Mouse (Mus musculus): ENCODE data around the gene Sptssb.

The Sptssb gene

GRCm38 (mm10) chr3:69824536-69824935 is 35.2 kb downstream of the Sptssb start:
- no peak for DNase-seq

DNA sequence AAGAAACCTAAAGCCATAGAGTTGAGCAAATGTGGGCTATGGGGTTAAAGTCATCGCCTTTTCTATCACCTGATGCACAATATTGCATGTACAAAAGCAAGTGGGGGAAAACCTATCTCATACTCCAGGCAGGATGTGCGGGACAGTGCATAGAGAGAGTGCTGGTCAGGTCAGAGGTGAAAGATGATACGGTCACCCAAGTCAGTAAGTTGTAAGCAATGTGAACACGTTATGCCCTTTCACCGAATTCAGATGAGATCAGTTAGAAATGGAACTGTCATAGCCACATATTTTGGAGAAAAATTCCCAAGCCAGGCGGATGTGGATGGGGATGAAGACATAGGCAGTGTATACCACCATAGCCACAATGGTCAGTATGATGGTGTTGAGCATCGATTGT is 39.1 kb downstream of the Sptssb start:
- no peak for DNase-seq

GRCm38 (mm10) chr3:69819851-69820200 is 39.9 kb downstream of the Sptssb start:
- DNase-seq, result no peak

DNA sequence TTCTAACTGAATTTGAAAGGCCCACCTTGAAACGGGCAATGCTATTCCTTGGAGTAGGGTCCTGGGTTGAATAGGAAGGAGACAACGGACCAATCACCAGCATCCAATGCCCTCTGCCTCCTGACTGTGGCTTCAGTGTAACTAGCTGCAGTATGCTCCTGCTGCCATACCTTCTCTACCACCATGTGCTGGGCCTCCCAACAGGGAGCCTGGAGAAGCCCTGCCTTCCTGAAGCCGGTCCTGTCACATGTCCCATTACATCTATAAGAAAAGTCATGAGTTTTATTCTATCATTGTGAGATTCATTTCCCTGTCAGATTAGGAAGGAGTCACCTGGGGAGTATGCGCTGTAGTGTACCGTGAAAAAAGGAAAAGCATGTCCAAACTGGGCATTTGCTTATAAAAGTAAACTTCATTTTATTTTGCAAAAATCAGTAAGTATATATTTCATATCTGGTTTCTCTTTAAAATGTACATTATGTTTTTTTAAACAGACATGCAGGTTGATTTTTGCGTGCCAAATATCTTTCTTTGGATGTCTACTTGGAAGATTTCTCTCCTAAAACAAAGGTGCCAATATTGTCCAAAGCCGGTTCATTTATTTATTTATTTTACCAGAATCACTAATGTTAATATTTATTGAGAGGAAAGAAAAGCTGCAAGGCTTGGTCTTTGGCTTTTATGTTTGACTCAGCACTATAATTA is 40.4 kb downstream of the Sptssb start:
- DNase-seq, result no peak

DNA sequence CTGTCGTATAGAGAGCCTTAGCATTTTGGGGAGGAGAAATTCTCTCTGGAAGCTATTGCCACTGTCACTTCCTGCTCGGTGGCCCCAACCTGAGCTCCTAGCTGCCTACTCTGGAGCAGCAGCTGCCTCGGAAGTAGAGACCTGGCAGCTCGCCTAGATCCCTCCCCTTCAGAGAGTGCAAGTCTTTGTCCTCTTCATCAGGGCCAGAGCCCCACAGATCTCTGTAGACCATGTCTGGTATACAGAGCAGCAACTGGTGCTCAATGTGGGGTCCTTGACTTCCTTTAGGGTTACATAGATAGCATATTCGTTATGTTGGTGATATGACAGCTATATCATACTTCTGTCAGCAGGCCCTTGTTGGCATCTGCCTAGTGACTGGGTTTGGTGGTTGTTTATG is 41.3 kb downstream of the Sptssb start:
- DNase-seq, result no peak

DNA sequence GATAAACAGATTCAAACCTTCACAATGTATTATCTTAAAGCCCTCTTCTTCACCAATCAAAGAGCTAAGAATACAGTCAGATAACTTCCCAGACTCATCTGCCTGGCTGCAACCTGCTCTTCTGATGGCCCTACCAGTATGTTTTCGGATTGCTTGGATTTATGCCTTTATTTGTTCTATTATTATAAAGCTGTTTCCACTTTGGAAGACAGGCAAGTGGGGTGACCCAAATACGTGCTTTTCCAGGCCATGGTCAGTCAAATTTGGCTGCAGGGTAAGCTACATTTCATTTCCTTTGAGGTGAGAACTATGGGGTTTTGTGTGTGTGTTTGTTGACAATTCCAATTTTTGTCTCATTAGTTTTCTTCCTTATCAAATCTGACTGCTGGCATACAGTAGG is 43.2 kb downstream of the Sptssb start:
- DNase-seq, result no peak

- no peak for DNase-seq
These were observed 46.6 kb downstream of the Sptssb start for GRCm38 (mm10) chr3:69813005-69813695.

DNA sequence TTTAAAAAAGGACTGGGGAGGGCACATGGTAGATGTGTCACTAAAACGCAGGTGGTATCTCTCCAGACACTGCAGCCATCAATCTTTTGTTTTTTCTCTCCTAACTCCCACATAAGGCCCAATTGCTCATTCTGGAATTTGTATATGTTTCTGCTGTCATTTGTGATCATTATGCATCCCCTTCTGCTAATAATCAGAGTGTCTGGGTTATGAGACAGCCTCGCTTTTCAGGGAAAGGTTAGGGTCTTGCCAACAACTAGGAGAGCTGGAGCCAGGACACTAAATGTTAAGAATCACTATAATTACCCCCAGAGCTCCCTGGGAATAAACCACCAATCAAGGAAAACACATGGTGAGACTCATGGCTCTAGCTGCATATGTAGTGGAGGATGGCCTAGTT is 47.3 kb downstream of the Sptssb start:
- no peak for DNase-seq

DNA sequence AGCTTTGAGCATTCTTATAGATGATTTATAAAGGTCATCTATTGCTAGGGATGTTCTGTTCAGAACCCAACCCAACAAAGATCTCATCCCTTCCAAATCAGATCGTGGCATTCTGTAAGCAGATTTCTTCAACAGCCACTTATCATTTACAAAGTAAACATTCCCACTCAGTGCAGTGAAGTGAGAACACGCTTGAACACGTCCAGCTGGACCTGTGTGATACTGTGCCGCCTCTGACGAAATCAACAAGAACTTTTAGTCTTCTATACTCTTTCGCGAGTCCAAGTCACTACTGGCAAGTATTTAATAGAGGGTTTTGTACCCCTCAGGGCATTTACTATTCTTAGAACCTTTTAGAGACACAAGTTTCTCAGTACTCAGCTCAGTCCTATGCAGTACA is 51.3 kb downstream of the Sptssb start:
- no peak for DNase-seq

GRCm38 (mm10) chr3:69803137-69803536 is 56.6 kb downstream of the Sptssb start:
- DNase-seq, result no peak

GRCm38 (mm10) chr3:69800829-69801384 is 58.8 kb downstream of the Sptssb start:
- no peak for DNase-seq

DNA sequence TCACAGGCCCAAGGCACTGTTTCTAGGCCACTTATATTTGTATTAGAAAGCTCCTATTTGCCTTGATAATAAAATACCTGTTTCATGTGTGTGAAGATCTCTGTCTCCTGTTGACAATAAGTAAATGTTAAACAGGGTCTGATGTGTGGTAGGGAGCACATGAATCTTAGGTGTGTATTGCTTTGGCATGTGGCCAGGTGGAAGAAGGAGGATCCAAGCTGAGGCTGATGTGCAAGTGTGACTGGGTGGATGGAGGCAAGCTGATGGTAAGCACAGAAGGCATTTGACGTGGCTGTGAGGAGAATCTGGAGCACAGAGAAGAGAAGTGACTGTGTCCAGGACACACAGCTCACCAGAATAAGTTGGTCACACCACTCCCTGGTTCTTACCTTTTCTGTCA is 60.6 kb downstream of the Sptssb start:
- no peak for DNase-seq

DNA sequence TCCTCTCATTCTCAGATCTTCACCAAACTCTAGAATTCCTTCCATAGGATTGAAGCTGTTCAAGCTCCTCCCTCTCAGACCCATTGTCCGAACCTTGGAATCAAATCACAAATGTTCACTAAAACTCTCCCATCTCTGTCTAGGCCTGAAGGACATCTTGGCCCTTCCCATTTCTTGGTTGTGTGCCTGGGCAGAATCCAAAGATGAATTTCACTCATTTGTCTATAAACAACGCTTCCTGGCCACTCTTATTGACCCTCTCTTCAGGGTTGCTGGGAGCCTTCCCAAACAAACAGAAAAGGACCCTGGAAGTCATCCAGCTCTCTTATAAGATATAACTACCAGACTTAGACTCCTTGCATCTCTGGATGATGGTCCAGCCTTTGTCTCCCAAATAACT is 61.8 kb downstream of the Sptssb start:
- no peak for DNase-seq

DNA sequence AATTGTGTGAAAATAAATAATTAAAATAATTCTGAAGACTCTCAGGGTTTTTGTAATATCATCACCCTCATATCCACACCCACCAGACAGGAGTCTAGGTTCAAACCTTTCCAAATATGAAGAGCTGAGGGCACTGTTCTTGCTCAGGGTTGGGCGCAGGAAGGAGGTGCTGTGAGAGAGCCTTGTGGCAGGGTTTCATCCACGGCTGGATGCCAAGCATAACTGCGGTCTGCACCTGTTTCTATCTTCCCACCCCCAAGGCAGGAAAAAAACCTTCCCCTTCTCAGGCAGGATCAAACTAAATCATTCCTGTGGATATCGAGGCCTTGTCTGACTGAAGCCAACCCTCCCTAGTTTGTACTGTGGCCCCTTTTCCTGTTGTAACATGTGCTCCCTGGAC is 62.2 kb downstream of the Sptssb start:
- DNase-seq, result no peak

DNA sequence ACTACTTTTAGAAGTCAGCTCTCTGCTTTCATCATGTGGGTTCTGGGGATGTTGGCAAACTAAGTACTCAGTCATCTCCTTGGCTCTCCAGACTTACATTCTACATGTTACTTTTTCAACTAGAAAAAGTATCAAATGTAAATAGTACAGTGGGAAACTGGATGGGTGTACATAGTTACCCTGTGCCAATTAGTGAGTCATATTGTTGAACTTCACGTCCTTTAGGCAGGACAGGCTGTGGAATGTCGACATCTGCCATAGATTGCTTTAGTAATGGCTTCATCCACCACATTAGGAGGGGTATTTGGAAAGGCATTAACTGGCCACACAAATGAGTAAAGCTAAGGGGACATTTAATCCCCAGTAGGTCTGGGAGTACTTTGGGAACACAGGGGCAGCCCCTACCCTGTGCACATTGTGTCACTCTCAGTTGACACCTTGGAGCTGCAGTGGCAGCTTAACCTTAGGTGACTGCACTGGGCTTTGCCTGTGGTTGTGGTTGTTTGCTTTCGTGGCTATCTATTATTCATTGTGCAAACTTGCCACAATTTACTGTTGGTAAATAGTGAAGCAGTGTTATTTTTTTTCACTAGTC is 66.8 kb downstream of the Sptssb start:
- DNase-seq, result no peak

GRCm38 (mm10) chr3:69779246-69779796 is 80.4 kb downstream of the Sptssb start:
- no peak for DNase-seq

DNA sequence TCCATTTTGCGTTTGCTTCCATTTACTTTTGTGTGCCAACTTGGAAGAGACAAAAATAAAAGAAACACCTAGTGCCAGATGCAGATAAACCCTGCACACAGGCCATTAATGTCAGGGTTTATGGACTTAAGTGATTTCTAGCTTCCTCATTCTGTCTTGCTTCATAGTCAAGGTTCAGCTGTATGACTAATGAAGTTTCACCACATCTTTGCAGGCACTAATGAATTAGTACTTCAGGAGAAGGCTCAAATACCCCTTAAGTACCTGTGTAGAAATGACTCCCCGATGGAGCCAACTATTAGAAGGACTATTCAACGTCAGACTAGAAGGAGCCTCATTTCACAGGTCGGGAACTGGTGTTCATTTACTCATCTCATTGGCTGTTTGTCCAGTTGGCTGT is 86.4 kb downstream of the Sptssb start:
- no peak for DNase-seq
